Mouse (Mus musculus) intestine, postnatal 0 days (tissue): ENCODE measurements at regions not wholly inside any gene's neighbourhood (a gene's known extent, or its start where the extent isn't known, plus 50 kb on each side); places are given as distances from the start of the nearest gene placed in this dataset.

Source experiments
- ATAC-seq: fragments of 200-750 bp; cut with Nextera tagmentation; 2 replicates; pipeline ENCODE4 v1.8.0; 2017; ENCODE audit warnings: mild to moderate bottlenecking, moderate TSS enrichment, moderate library complexity
- H3K27ac ChIP-seq: fragments of 300-500 bp; sonication (generic); 2 replicates; pipeline ENCODE4 v1.5.1; 2014; ENCODE audit warnings: mild to moderate bottlenecking, low read depth, low read length, moderate library complexity
- H3K27me3 ChIP-seq: fragments of 300-500 bp; sonication (generic); replicated peaks from 2 replicates; pipeline ENCODE4 v1.6.1; 2014; ENCODE audit warnings: low read length, mixed read lengths; ENCODE audit not compliant: control insufficient read depth, insufficient read depth
- H3K36me3 ChIP-seq: fragments of 300-500 bp; sonication (generic); 2 replicates; pipeline ENCODE4 v1.6.1; 2014; ENCODE audit warnings: mild to moderate bottlenecking, moderate library complexity; ENCODE audit not compliant: control insufficient read depth, insufficient read depth
- H3K4me1 ChIP-seq: fragments of 300-500 bp; sonication (generic); replicated peaks from 2 replicates; pipeline ENCODE4 v1.6.1; 2014; ENCODE audit warnings: antibody characterized with exemption, low read length, mixed read lengths; ENCODE audit not compliant: control insufficient read depth, insufficient read depth
- H3K4me2 ChIP-seq: fragments of 300-500 bp; sonication (generic); replicated peaks from 2 replicates; pipeline ENCODE4 v1.6.1; 2014; ENCODE audit warnings: low read depth, mild to moderate bottlenecking, moderate library complexity
- H3K4me3 ChIP-seq: fragments of 300-500 bp; sonication (generic); 2 replicates; pipeline ENCODE4 v1.5.1; 2014; ENCODE audit warnings: low read depth, low read length
- H3K9ac ChIP-seq: fragments of 300-500 bp; sonication (generic); 2 replicates; pipeline ENCODE4 v1.6.1; 2014; ENCODE audit warnings: mild to moderate bottlenecking, low read depth, low read length
- H3K9me3 ChIP-seq: fragments of 300-500 bp; sonication (generic); 2 replicates; pipeline ENCODE4 v1.6.1; 2016; ENCODE audit warnings: mixed run types; ENCODE audit not compliant: control insufficient read depth
- CTCF ChIP-seq: sonication (generic); IDR thresholded peaks from 2 replicates; pipeline ENCODE4 v1.5.1; 2016; ENCODE audit warnings: low read depth, mild to moderate bottlenecking, control low read depth, antibody characterized with exemption, moderate library complexity
- WGBS: fragments of 180-500 bp; shearing (Covaris S2); extraction: QIAGEN DNeasy Blood & Tissue Kit; methylation state at CpG from one replicate; pipeline ENCODE4 v1.1.7; 2014; 5-methylcytosine and 5-hydroxymethylcytosine counted together

DNA sequence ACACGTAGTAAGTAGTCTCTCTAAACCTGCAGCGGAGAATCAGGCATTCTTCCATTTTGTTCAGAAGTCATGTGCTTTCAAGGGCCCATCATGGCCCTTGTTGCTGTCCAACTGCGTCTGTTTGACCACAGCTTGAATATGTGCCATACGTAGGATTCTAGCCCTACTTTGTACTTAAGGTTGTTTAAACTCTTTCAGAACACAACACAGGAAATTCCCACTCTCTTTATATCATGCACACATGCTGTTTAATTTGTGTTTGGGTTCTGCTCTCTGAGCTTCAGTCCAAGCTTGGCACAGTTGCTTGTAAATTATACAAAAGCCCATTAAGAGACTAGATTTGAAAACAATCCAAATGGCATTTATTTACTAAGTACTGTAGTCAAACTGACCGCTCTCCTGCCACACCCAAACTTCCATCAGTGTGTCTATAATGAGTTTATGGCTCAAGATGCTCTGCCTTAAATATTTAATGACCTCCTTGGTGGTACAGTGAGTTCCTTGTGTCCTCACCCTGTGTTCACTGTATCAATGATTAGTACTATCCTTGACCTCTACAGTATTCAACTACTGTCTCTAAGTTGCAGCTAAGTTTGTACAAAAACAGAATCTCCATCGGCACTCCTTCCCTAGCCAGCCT is 76.4 kb upstream of the 4933415F23Rik start:
- Histone ChIP-seq H3K9ac (no peak overlapping the region), H3K27ac (no peak overlapping the region), H3K27me3 (no peaks in the 10 kb centered on the region), H3K4me2 (no peak overlapping the region), H3K9me3 (no peaks in the 10 kb centered on the region), H3K4me3 (no peak overlapping the region), H3K4me1 (no peaks in the 10 kb centered on the region), H3K36me3 (no peaks in the 10 kb centered on the region)
- TF ChIP-seq CTCF = no peak
- 61% methylated on average over 6 of the region's 6 CpGs for WGBS
- no peak for ATAC-seq

DNA sequence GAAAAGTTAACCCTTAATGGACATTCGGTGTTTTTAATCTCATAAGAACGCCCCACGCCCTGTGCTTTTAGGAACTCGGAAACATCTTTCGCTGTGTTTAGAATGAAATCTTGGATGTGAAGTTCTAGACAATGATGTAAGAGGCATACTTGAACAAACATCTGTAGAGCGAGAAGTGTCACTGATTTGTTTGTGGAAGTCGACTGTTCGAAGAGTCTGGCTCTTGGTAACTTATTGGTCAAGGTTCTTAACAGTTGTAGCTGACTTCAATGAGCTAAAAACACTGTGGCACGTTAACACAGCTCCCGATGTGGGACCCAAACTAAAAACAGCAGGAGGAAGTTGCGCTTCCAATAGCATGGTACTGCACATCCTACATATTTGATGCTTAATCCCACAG is 72.0 kb upstream of the 4933415F23Rik start:
- Histone ChIP-seq H3K27ac (no peak overlapping the region), H3K9me3 (no peaks in the 10 kb centered on the region), H3K4me1 (no peaks in the 10 kb centered on the region), H3K4me3 (no peak overlapping the region), H3K9ac (no peak overlapping the region), H3K27me3 (no peaks in the 10 kb centered on the region), H3K36me3 (no peaks in the 10 kb centered on the region), H3K4me2 (no peak overlapping the region)
- TF ChIP-seq CTCF = no peak
- 70% methylated on average over 11 of the region's 11 CpGs for WGBS
- no peak for ATAC-seq

DNA sequence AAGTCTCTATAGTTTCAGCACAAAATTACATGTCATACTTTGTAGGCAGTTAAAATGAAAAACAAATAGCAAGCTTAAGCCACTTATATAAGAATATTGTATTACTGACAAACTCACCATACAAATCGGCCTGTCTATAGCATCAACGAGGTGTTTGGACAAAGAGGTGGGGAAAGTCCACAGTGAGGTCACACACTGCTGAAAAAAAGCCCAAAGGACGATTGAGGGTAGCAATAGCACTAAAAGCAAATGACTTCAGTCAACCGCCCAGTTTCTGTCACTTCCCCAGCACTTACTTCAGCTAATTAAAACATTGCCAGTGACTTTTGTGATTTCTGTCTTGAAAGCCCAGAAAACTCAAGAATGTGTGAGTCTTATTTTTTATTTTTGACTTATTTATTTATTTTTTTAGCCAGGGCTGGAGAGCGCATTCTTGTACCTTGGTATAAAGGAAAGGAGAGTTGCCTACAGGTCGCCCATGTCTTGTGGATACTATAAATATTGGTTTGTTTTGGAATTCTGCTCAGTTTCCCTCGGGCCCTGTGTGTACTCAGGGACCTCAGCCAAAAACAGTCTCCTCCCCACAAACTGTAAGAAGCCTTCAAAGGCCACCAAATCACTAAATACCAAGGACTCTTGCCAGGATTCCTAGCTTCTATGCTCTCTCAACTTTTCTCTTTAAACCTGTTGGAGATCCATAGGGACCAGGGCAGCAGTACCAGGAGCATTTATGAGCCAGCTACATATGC is 71.2 kb upstream of the 4933415F23Rik start:
- no peaks in the 10 kb centered on the region; the same call in 1 of the 2 replicates for H3K9me3 ChIP-seq
- H3K27ac ChIP-seq = no peak overlapping the region
- no peak for TF ChIP-seq CTCF
- H3K4me1 ChIP-seq = no peaks in the 10 kb centered on the region
- no peak overlapping the region for H3K4me2 ChIP-seq
- no peak for ATAC-seq
- H3K36me3 ChIP-seq = no peaks in the 10 kb centered on the region
- H3K27me3 ChIP-seq = no peaks in the 10 kb centered on the region
- no peak overlapping the region for H3K9ac ChIP-seq
- 54% methylated on average over 7 of the region's 7 CpGs for WGBS
- H3K4me3 ChIP-seq = no peak overlapping the region

DNA sequence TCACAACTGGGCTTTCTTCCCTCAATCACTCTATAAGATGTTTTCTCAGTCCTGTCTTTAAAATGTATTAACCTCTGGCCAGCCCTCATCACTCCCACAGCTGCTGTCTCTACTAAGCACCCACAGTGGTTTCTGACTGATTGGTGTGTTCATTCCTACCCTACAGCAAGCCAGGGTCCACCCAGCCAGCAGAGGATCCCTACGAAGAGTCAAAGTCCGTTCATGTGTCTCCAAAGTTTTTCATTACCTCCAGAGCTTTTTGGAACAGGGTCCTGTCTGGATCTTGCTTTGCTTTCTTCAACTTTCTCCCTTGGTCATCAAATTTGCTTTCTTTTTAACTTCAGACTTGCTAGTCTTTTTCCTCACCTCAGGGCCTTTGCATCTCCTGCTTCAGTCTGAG is 69.3 kb upstream of the 4933415F23Rik start:
- no peaks in the 10 kb centered on the region for H3K27me3 ChIP-seq
- no peaks in the 10 kb centered on the region for H3K4me1 ChIP-seq
- H3K27ac ChIP-seq = no peak overlapping the region
- ATAC-seq = no peak
- H3K36me3 ChIP-seq = no peaks in the 10 kb centered on the region
- no peak overlapping the region for H3K4me2 ChIP-seq
- H3K4me3 ChIP-seq = no peak overlapping the region
- TF ChIP-seq CTCF = no peak
- WGBS = 94% methylated on average over 2 of the region's 2 CpGs
- no peaks in the 10 kb centered on the region; the same call in 1 of the 2 replicates for H3K9me3 ChIP-seq
- H3K9ac ChIP-seq = no peak overlapping the region

DNA sequence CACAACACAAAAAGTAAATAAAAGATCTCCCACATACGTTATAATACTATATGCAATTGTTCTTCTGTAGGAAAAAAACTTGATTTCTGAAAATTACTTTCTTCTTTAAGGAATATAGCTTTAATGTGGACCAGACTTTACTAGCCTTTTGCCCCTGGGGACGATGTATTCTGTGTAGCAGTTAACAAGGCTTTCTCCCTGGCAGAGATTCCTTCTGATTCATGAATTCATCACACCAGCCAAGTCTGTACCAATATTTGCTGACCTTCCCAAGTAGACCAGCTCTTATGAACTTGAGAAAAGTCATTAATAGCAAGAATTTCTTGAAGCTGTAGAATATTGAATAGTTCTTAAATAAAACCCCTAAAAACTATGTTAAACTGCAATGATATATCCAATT is 68.7 kb upstream of the 4933415F23Rik start:
- ATAC-seq = no peak
- H3K27me3 ChIP-seq = no peaks in the 10 kb centered on the region
- H3K4me2 ChIP-seq = no peak overlapping the region
- H3K9ac ChIP-seq = no peak overlapping the region
- no peaks in the 10 kb centered on the region; the same call in 1 of the 2 replicates for H3K9me3 ChIP-seq
- WGBS = 77% methylated on average over 2 of the region's 2 CpGs
- H3K27ac ChIP-seq = no peak overlapping the region
- no peaks in the 10 kb centered on the region for H3K4me1 ChIP-seq
- H3K36me3 ChIP-seq = no peaks in the 10 kb centered on the region
- no peak for TF ChIP-seq CTCF
- H3K4me3 ChIP-seq = no peak overlapping the region

DNA sequence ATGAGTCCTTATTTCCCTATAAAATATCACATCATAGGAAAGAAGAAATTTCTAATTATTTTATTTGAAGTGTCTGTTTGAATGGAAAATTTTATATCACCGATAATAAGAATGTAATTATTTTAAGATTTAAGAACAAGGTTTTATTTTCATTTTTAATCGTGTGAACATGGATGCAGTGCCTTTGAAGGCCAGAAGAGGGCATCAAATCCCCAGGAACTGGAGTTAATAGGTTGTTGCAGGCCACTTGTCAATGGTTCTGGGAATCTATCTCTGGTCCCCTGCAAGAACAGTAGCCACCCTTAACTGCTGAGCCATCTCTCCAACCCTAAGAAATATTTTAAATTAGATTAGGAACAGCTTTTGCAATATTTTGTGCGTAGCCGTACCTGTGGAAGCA is 66.5 kb upstream of the 4933415F23Rik start:
- Histone ChIP-seq H3K4me2 (no peak overlapping the region), H3K36me3 (no peaks in the 10 kb centered on the region), H3K9ac (no peak overlapping the region), H3K4me1 (no peaks in the 10 kb centered on the region), H3K27me3 (no peaks in the 10 kb centered on the region), H3K9me3 (no peaks in the 10 kb centered on the region; the same call in 1 of the 2 replicates), H3K27ac (no peak overlapping the region), H3K4me3 (no peak overlapping the region)
- TF ChIP-seq CTCF = peak; percentile 58
- no peak for ATAC-seq
- 92% methylated on average over 4 of the region's 4 CpGs for WGBS
